Mouse (Mus musculus) heart, adult 2 months (tissue): ENCODE measurements around the gene C1qtnf5. TPM values are rescaled to one million over a fixed set of nuclear protein-coding genes. Genes with fewer than 3 reads are reported as not detected.

Experiments used
- DNase-seq, 2 experiments: peaks; one replicate each; pipeline ENCODE4 v3.0.0; 2021
- H3K27ac ChIP-seq: fragments of 200-600 bp; 2 replicates; pipeline ENCODE4 v1.8.1; 2022
- H3K27me3 ChIP-seq: fragments of 200-500 bp; 2 replicates; pipeline ENCODE4 v1.6.1; 2012; ENCODE audit warnings: mild to moderate bottlenecking, low read length, inconsistent platforms, mixed read lengths; ENCODE audit not compliant: control insufficient read depth, insufficient read depth
- H3K36me3 ChIP-seq: fragments of 200-500 bp; 2 replicates; pipeline ENCODE4 v1.6.1; 2012; ENCODE audit warnings: low read length, inconsistent platforms; ENCODE audit not compliant: control insufficient read depth, insufficient read depth
- H3K4me1 ChIP-seq: fragments of 200-500 bp; 2 replicates; pipeline ENCODE4 v1.6.1; 2011; ENCODE audit warnings: low read length; ENCODE audit not compliant: control insufficient read depth, insufficient read depth
- H3K4me3 ChIP-seq: fragments of 200-600 bp; 2 replicates; pipeline ENCODE4 v1.8.1; 2022
- H3K79me2 ChIP-seq: fragments of 200-500 bp; replicated peaks from 2 replicates; pipeline ENCODE4 v1.6.1; 2012; ENCODE audit warnings: mild to moderate bottlenecking, inconsistent platforms, low read length, moderate library complexity, mixed read lengths; ENCODE audit not compliant: control insufficient read depth, insufficient read depth
- H3K9ac ChIP-seq: fragments of 200-500 bp; 2 replicates; pipeline ENCODE4 v1.6.1; 2012; ENCODE audit warnings: low read depth, mild to moderate bottlenecking, control low read depth, inconsistent platforms, low read length, mixed read lengths
- CTCF ChIP-seq: fragments of 200-600 bp; IDR thresholded peaks from 2 replicates; pipeline ENCODE4 v1.8.1; 2022; ENCODE audit warnings: antibody characterized with exemption, mild to moderate bottlenecking, moderate library complexity
- EP300 ChIP-seq: fragments of 200-500 bp; IDR thresholded peaks from 2 replicates; pipeline ENCODE4 v1.6.1; 2011; ENCODE audit warnings: low read depth, low read length, control low read depth; ENCODE audit not compliant: insufficient read depth
- POLR2A ChIP-seq: fragments of 200-500 bp; IDR thresholded peaks from 2 replicates; pipeline ENCODE4 v1.6.1; 2011; ENCODE audit warnings: mild to moderate bottlenecking, low read depth, low read length, control low read depth; ENCODE audit not compliant: insufficient read depth
- WGBS: fragments of 180-500 bp; shearing (Covaris S2); methylation state at CpG from one replicate; pipeline ENCODE4 v1.1.7; 2018; 5-methylcytosine and 5-hydroxymethylcytosine counted together
- intact Hi-C: fragments of 180-260 bp; cut with DNase I; formaldehyde crosslinking; loops from one replicate; pipeline ENCODE4 v1.15.1; 2025
- polyA plus RNA-seq: library from polyadenylated mRNA; depleted of rRNA; stranded (reverse); fragments of >200 nt; gene quantifications from 2 replicates; pipeline ENCODE4 v1.2.3, GENCODE M21; 2012
- total RNA-seq, 2 experiments: library from RNA; stranded (reverse); gene quantifications; 2 replicates each; pipeline ENCODE4 v1.2.3; 2021

Gene C1qtnf5
- total and polyA plus RNA-seq, 3 experiments, result 4.8 to 9.4 (median 7.6) TPM

DNA sequence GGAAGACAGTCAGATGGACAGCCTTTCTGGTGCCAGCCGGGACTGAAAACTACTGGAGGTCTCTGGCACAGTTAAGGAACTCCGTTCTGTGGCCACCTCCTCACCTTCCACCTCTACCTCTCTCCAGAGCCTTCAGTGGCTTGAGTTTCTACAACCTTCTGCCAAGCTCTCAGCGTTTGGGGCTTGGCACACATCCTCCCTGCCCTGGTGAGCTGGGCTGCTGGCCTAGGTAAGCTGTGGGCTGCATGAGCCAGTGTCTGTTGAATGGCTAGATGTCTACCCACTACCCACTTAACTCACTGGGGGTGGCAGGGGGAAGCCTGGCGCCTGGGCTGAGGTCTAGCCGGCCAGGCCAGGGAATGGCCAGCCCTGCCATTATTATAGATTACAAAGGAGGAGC, 33.9 kb upstream of the C1qtnf5 start:
- Histone ChIP-seq H3K27ac (peak overlapping the region; percentile 80), H3K4me3 (peak overlapping the region; percentile 4; the same call in 1 of the 2 replicates), H3K79me2 (no peaks in the 10 kb centered on the region), H3K4me1 (peaks cover 3% of the 10 kb centered on the region; the same call in 1 of the 2 replicates), H3K36me3 (peaks cover 2% of the 10 kb centered on the region; the same call in 1 of the 2 replicates), H3K27me3 (no peaks in the 10 kb centered on the region), H3K9ac (peak overlapping the region; percentile 56)
- intact Hi-C loops, result loop anchor here (5.0 kb wide), 1 partner anchor 34 kb away; the partner anchor contains the start of gene C1qtnf5
- WGBS, result 45% methylated on average over 5 of the region's 5 CpGs
- no peak for TF ChIP-seq EP300
- no peak for TF ChIP-seq POLR2A
- no peak for TF ChIP-seq CTCF
- peak; percentile 38 to 62 for DNase-seq

GRCm38 (mm10) chr9:44074395-44075275, 32.4 kb upstream of the C1qtnf5 start:
- Histone ChIP-seq H3K4me1 (peaks cover 11% of the 10 kb centered on the region), H3K27me3 (no peaks in the 10 kb centered on the region), H3K27ac (no peak overlapping the region), H3K36me3 (peaks cover 2% of the 10 kb centered on the region; the same call in 1 of the 2 replicates), H3K9ac (no peak overlapping the region), H3K4me3 (no peak overlapping the region), H3K79me2 (no peaks in the 10 kb centered on the region)
- intact Hi-C loops, result loop anchor here (5.0 kb wide), 1 partner anchor 33 kb away; the partner anchor contains the start of gene C1qtnf5
- DNase-seq, result no peak
- 66% methylated on average over 9 of the region's 9 CpGs for WGBS
- peak; percentile 74 for TF ChIP-seq CTCF
- TF ChIP-seq EP300, result no peak
- TF ChIP-seq POLR2A, result no peak

DNA sequence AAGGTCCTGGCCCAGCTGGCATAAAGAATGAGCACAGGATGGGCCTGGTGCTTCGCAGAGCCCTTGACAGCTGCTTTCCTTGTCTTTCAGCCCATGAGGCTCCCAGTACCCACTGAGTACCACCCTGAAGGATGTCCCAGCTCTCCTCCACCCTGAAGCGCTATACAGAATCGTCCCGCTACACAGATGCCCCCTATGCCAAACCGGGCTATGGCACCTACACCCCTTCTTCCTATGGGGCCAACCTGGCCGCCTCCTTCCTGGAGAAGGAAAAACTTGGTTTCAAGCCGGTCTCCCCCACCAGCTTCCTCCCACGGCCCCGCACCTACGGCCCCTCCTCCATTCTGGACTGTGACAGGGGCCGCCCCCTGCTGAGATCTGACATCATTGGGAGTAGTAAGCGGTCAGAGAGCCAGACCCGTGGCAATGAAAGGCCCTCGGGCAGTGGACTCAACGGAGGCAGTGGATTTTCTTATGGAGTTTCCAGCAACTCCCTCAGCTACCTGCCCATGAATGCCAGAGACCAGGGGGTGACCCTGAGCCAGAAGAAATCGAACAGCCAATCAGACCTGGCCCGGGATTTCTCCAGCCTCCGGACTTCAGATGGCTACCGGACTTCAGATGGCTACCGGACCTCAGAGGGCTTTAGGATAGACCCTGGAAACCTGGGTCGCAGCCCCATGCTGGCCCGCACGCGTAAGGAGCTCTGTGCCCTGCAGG, 31.6 kb upstream of the C1qtnf5 start:
- H3K79me2 ChIP-seq, result no peaks in the 10 kb centered on the region
- intact Hi-C loops, result no loop called here
- peak overlapping the region; percentile 21 for H3K27ac ChIP-seq
- no peak overlapping the region for H3K9ac ChIP-seq
- WGBS, result 74% methylated on average over 24 of the region's 24 CpGs
- peaks cover 2% of the 10 kb centered on the region; the same call in 1 of the 2 replicates for H3K36me3 ChIP-seq
- no peaks in the 10 kb centered on the region for H3K27me3 ChIP-seq
- no peak for DNase-seq
- H3K4me1 ChIP-seq, result peaks cover 15% of the 10 kb centered on the region
- TF ChIP-seq CTCF, result no peak
- no peak for TF ChIP-seq POLR2A
- TF ChIP-seq EP300, result no peak
- no peak overlapping the region for H3K4me3 ChIP-seq

- DNase-seq, result no peak
- Histone ChIP-seq H3K4me3 (no peak overlapping the region), H3K79me2 (no peaks in the 10 kb centered on the region), H3K4me1 (peaks cover 15% of the 10 kb centered on the region), H3K27me3 (no peaks in the 10 kb centered on the region), H3K27ac (peak overlapping the region; percentile 21), H3K9ac (peak overlapping the region; percentile 23; the same call in 1 of the 2 replicates), H3K36me3 (peaks cover 2% of the 10 kb centered on the region; the same call in 1 of the 2 replicates)
- WGBS, result 61% methylated on average over 16 of the region's 16 CpGs
- no peak for TF ChIP-seq CTCF
- TF ChIP-seq EP300, result no peak
- intact Hi-C loops, result no loop called here
These were observed 30.9 kb upstream of the C1qtnf5 start for GRCm38 (mm10) chr9:44075996-44076763.

GRCm38 (mm10) chr9:44076764-44077120, 30.3 kb upstream of the C1qtnf5 start:
- H3K79me2 ChIP-seq, result no peaks in the 10 kb centered on the region
- peak; percentile 74 for TF ChIP-seq CTCF
- no peak for TF ChIP-seq EP300
- H3K27me3 ChIP-seq, result no peaks in the 10 kb centered on the region
- no peak overlapping the region; the same call in 1 of the 2 replicates for H3K4me3 ChIP-seq
- peak overlapping the region; percentile 86 for H3K27ac ChIP-seq
- WGBS, result 13% methylated on average over 5 of the region's 5 CpGs
- intact Hi-C loops, result no loop called here
- peak in 1 of 2 experiments; percentile 70 for DNase-seq
- H3K36me3 ChIP-seq, result peaks cover 2% of the 10 kb centered on the region; the same call in 1 of the 2 replicates
- H3K9ac ChIP-seq, result no peak overlapping the region
- peaks cover 13% of the 10 kb centered on the region for H3K4me1 ChIP-seq
